Mouse (Mus musculus): ENCODE data around the gene Znrd1.
"Not testable (repeated sequence)": the region's sequence is repeated elsewhere in the genome, so short reads cannot be mapped to it uniquely, and the experiment has no call there.

Znrd1 gene

DNA sequence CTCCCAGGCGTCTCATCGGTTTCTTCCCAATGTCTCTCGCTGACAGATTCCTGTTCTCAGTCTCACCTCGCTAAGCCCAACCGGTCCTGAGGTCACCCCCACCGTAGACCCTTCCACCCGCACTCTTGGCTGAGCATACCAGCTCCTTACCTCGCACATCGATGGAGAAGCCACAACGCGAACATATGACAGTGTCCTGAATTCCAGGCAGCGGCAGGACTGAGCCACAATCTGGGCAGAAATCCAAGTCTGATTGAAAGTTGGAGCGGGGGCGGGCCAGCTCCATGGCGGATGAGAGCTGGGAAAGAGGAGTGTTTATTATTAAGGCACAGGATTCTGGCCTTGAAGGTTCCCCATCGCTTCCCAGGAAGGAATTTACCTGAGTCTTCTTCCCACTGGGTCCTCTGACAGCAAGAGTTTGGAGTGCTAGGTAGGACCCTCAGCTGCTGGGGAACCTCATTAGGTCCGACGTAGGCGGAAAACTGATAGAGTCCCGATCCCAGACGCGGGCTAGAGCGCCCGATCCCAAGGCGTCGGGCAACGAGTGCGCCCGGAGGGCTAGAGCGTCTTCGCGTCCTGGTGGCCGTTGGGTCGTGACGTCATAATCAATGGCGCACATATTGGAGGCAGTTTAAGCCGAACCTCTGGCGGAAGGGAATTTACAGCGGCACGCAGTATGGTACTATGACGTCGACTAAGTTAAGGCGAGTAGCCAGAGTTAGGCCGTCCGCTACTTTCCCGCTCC lies at the start of gene Znrd1, which contains the start of gene Znrd1as:
Gene Znrd1, minus strand, starts transcription at position 561 of the 745 bp plus-strand sequence.
Gene Znrd1as, plus strand, starts transcription at position 594 of the 745 bp plus-strand sequence.
- peak; percentile 87 to 90 for DNase-seq (ENCODE audit: low spot score in 2 of 2)

DNA sequence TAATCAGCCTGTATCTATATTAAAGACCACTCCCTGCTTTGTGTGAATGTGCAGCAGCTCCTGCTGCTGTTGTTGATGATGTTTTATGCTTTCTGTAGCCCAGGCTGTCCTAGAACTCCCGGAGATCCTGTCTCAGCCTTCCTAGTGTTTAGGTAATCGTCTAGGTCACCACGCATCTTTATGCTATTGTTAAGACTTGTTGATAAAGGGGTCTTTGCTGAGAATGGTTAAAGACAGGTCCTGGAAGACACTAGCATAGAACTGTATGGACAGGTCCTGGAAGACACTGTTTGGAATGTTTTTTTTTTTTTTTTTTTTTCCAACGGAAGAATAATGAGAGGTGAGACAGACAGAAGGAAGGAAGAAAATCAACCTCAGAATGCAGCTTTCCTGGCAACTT lies 45.0 kb upstream of the Znrd1 start:
- DNase-seq (ENCODE audit: low spot score in 2 of 2), result no peak

DNA sequence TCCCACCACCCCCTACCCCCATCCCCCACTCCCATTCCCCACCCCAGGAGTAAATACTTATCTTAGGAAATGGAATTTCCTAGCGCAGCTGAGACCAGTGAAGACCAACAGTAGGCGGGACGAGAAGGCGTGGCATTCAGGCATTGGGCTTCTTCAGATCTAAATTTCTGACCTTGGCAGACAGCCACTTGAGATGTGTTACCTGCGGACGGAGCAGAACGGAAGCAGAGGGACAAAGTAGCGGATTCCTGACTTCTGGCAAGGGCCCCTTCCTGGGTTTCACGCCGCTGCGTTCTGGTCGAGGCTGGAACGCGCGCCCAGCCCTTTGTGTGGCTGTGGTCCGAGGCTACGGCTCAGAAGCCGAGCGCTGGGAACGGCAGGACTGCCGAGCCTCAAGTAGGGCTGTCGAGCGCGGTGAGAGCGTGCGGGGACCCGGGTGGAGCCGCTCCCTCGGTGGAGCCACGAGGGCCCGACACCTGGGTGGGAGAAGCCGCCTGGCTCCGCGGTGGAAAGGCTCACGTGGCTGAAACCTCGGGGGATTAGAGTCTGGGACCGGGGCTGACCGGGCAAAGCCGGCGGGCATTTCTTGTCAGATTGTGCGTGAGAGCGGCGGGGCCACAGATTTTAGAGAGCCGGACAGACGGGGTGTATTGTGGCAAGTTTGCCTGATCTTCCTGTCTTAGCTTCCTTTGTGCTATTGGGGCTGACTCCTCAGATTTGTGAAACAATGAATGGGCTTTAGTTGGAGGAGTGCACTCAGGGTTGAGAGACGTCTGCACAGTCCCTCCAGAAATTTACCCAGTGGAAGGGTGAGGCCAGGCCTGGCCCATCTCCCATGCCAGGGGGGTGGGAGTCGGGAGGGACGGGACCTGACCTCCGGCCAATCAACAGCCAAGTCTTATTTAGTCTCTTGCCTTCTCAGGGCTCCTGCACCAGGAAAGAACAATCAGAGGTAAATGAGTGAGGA lies 44.3 kb upstream of the Znrd1 start:
- no peak for DNase-seq (ENCODE audit: low spot score in 2 of 2)

GRCm38 (mm10) chr17:37000863-37001262 lies 42.5 kb upstream of the Znrd1 start, which contains the start of gene Zfp57:
TSS of gene Zfp57 (plus strand) at chr17:37001163.
- DNase-seq (ENCODE audit: low spot score in 2 of 2), result no peak

GRCm38 (mm10) chr17:36998477-36998876 lies 40.1 kb upstream of the Znrd1 start:
- DNase-seq (ENCODE audit: low spot score in 2 of 2), result no peak

DNA sequence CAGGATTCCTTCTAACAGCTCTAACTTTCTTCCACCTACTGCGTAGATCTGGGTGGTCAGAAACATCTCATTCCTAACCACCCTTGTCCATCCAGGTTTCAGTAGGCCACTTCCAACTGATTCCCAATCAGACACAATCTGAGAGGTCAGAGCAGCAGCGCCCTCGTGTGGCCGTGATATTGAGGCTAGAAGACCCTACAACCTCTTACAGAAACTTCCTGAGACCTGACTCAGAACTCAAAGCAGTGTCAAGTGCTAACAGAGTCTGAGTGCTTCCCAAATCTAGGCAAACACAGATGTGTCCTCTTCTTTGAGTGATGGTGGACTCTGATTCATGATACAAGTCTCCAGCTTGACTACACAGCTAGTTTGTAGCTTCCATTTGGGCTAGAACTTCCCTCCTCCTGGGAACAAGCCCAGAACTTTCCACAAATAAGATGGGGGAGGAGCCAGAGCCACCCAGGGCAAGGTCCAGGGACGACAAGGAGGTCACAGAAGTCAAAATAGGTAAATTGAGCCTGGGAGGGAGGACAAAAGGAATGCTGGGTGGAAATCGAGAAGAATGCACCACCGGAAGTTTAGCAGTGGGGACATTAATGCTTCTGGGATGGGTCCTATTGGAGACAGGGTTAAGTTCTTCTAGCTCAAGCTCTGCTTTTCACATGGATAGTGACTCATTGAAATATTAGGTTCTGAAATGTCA lies 38.8 kb upstream of the Znrd1 start:
- peak; percentile 24 to 45 for DNase-seq (ENCODE audit: low spot score in 2 of 2)

- no peak for DNase-seq (ENCODE audit: low spot score in 2 of 2)
These were observed 37.1 kb upstream of the Znrd1 start for GRCm38 (mm10) chr17:36995448-36995847.

- no peak for DNase-seq (ENCODE audit: low spot score in 2 of 2)
These were observed 36.2 kb upstream of the Znrd1 start for GRCm38 (mm10) chr17:36994528-36994927.

DNA sequence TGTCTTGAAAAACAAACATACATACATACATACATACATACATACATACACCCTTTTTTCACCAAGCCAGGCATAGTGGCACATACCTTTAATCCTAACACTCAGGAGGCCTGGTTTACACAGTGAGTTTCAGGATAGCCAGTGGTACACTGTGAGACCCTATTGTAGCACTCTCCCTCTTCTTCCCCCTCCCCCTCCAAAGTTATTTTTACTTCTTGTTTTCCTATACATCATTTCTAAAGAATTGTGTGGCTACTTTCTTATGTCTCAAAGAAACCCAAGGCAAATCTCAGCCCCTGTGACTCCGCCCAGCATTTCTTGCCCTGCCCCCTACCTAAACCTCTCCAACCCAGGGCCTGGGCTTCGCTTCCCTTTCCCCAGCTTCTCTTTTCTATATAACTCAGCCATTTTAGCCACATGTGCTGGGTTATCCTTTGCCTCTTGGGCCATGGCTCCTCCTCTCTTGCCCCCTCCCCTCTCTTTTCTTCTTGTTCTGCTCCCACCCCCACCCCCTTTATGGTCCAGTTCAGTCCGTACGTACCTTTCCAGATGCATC lies 35.5 kb upstream of the Znrd1 start:
- DNase-seq (ENCODE audit: low spot score in 2 of 2), result no peak

GRCm38 (mm10) chr17:36992336-36993104 lies 34.2 kb upstream of the Znrd1 start:
- no peak for DNase-seq (ENCODE audit: low spot score in 2 of 2)

- DNase-seq (ENCODE audit: low spot score in 2 of 2), result not testable (repeated sequence)
These were observed 32.3 kb upstream of the Znrd1 start for GRCm38 (mm10) chr17:36990630-36991029.

GRCm38 (mm10) chr17:36989437-36989836 lies 31.1 kb upstream of the Znrd1 start, which contains the start of gene H2-M5:
TSS of gene H2-M5 (minus strand) at chr17:36989537.
- no peak for DNase-seq (ENCODE audit: low spot score in 2 of 2)

GRCm38 (mm10) chr17:36988475-36988874 lies 30.1 kb upstream of the Znrd1 start:
- no peak for DNase-seq (ENCODE audit: low spot score in 2 of 2)

GRCm38 (mm10) chr17:36982253-36983155 lies 24.1 kb upstream of the Znrd1 start:
- no peak for DNase-seq (ENCODE audit: low spot score in 2 of 2)

DNA sequence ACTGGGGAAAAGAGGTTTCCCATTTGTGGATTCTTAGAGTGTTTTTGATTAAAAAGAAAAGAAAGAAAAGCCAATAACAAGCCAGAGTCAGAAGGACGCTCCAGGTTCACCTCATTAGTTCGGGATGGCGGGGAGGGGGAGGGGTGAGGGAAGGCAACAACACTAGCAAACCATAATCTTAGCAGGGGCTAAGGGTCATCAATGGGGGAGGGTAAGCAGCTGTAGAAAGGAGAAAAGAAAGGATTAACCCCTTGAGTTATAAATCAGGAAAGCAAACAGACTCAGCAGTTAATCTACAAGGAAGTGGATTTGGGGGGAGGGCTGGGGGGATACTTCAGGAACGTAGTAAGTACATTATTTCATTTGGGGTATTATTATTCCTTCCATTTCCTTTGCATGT lies 23.5 kb upstream of the Znrd1 start:
- DNase-seq (ENCODE audit: low spot score in 2 of 2), result no peak

DNA sequence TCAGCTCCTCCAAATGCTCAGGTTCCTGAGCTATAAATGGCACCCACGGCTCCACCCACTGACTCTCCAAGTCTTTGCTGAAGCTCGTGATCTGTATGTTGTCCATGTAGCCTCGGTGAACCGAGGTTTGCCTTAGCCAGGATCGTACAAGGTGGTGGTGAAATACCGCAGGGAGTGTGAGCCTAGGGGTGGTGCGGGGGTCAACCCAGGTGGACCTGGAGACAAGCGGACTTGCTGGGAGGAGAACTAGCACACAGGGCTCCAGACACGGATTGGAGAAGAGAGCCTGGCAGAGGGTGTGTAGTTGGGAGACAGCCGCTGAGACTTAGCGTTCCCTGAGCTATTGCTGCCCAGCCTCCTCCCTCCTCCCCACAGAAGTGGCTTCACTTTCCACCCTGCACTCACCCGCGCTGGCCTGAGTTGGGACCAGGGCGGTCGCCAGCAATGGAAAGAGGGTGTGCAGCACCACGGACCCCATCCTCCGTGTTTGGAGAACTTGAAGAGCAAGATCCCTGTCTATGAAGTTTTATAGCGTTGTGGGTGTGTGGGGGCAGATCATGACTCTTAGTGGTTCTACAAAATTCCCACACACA lies 23.0 kb upstream of the Znrd1 start, which contains the start of gene 2410137M14Rik:
Gene 2410137M14Rik, minus strand, starts transcription at position 17 of the 593 bp plus-strand sequence.
- DNase-seq (ENCODE audit: low spot score in 2 of 2), result no peak

- no peak for DNase-seq (ENCODE audit: low spot score in 2 of 2)
These were observed 15.0 kb upstream of the Znrd1 start for GRCm38 (mm10) chr17:36973271-36973787.

DNA sequence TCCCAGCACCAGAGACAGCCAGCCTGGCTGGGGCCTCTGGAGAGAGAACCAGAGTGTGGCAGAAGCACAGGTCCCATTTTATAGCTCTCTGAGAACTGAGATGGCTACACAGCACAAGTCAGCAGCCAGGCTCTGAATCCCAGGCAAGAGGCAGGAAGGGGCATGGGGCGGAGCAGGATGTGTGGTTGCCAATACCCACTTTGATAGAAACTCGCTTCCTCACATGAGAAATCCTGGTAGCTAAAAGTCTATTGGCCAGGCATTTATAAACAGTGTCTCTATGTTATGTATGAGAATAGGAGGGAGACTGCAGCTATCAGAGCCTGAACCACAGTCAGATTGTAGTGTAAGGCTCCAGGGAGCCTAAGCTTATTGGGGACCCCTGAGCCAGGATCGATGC lies 14.4 kb upstream of the Znrd1 start:
- no peak for DNase-seq (ENCODE audit: low spot score in 2 of 2)
